Mouse (Mus musculus): Measurements from ENCODE around the gene Anxa11. TPM values are rescaled to one million over a fixed set of nuclear protein-coding genes. Genes with fewer than 3 reads are reported as not detected.
A peak's percentile ranks its signal among the peaks of the same experiment; 100 is the strongest.

Gene Anxa11
- polyA plus RNA-seq, 1 experiment from 2014 or later: 35.5 TPM

- 0 out of 2 replicates have a peak, but pooled peaks cover 8% of the 10 kb centered on the region for H3K4me1 ChIP-seq (ENCODE audit: control insufficient read depth, insufficient read depth, low read length)
- H3K27me3 ChIP-seq (ENCODE audit: control insufficient read depth, insufficient read depth, low read length): no peaks in the 10 kb centered on the region
- no peaks in the 10 kb centered on the region for H3K36me3 ChIP-seq (ENCODE audit: control insufficient read depth, insufficient read depth, low read length)
- H3K27ac ChIP-seq (ENCODE audit: low read length): no peak overlapping the region
- H3K9ac ChIP-seq (replicated peaks; ENCODE audit: low read depth, low read length): no peak overlapping the region
- no peak overlapping the region for H3K4me3 ChIP-seq (ENCODE audit: low read depth, low read length)
- H3K9me3 ChIP-seq (ENCODE audit: control insufficient read depth, low read depth, low read length): no peaks in the 10 kb centered on the region
- 86% methylated on average over 2 of the region's 2 CpGs for WGBS
- no peak overlapping the region for H3K4me2 ChIP-seq (replicated peaks; ENCODE audit: low read depth, low read length)
- ATAC-seq (ENCODE audit: insufficient number of reproducible peaks, insufficient read depth, low FRiP score, low read depth): no peak
Observed at GRCm38 (mm10) chr14:25826866-25827265, 15.1 kb upstream of the Anxa11 start.

GRCm38 (mm10) chr14:25831332-25831731 is 10.6 kb upstream of the Anxa11 start:
- H3K4me3 ChIP-seq (ENCODE audit: low read depth, low read length): no peak overlapping the region

GRCm38 (mm10) chr14:25832301-25832700 is 9.7 kb upstream of the Anxa11 start:
- H3K36me3 ChIP-seq (ENCODE audit: control insufficient read depth, insufficient read depth, low read length): no peaks in the 10 kb centered on the region
- no peak for ATAC-seq (ENCODE audit: insufficient number of reproducible peaks, insufficient read depth, low FRiP score, low read depth)
- H3K4me2 ChIP-seq (replicated peaks; ENCODE audit: low read depth, low read length): no peak overlapping the region
- no peaks in the 10 kb centered on the region for H3K4me1 ChIP-seq (ENCODE audit: control insufficient read depth, insufficient read depth, low read length)
- H3K27ac ChIP-seq (ENCODE audit: low read length): no peak overlapping the region
- 11% methylated on average over 14 of the region's 14 CpGs for WGBS
- no peaks in the 10 kb centered on the region for H3K27me3 ChIP-seq (ENCODE audit: control insufficient read depth, insufficient read depth, low read length)
- H3K4me3 ChIP-seq (ENCODE audit: low read depth, low read length): no peak overlapping the region
- H3K9ac ChIP-seq (replicated peaks; ENCODE audit: low read depth, low read length): no peak overlapping the region
- no peaks in the 10 kb centered on the region for H3K9me3 ChIP-seq (ENCODE audit: control insufficient read depth, low read depth, low read length)

More at GRCm38 (mm10) chr14:25831332-25831731, 10.6 kb upstream of the Anxa11 start:
- no peak for ATAC-seq (ENCODE audit: insufficient number of reproducible peaks, insufficient read depth, low FRiP score, low read depth)
- WGBS: 67% methylated on average over 1 of the region's 1 CpGs
- Histone ChIP-seq H3K4me1 (ENCODE audit: control insufficient read depth, insufficient read depth, low read length) (no peaks in the 10 kb centered on the region), H3K27ac (ENCODE audit: low read length) (no peak overlapping the region), H3K27me3 (ENCODE audit: control insufficient read depth, insufficient read depth, low read length) (no peaks in the 10 kb centered on the region), H3K9ac (replicated peaks; ENCODE audit: low read depth, low read length) (no peak overlapping the region), H3K4me2 (replicated peaks; ENCODE audit: low read depth, low read length) (no peak overlapping the region), H3K36me3 (ENCODE audit: control insufficient read depth, insufficient read depth, low read length) (no peaks in the 10 kb centered on the region), H3K9me3 (ENCODE audit: control insufficient read depth, low read depth, low read length) (no peaks in the 10 kb centered on the region)

GRCm38 (mm10) chr14:25838411-25838810 is 3.5 kb upstream of the Anxa11 start:
- H3K36me3 ChIP-seq (ENCODE audit: control insufficient read depth, insufficient read depth, low read length): no peaks in the 10 kb centered on the region
- H3K9me3 ChIP-seq (ENCODE audit: control insufficient read depth, low read depth, low read length): no peaks in the 10 kb centered on the region
- H3K9ac ChIP-seq (replicated peaks; ENCODE audit: low read depth, low read length): no peak overlapping the region
- no peak overlapping the region for H3K4me2 ChIP-seq (replicated peaks; ENCODE audit: low read depth, low read length)
- no peak for ATAC-seq (ENCODE audit: insufficient number of reproducible peaks, insufficient read depth, low FRiP score, low read depth)
- WGBS: 53% methylated on average over 8 of the region's 8 CpGs
- H3K4me3 ChIP-seq (ENCODE audit: low read depth, low read length): no peak overlapping the region
- no peaks in the 10 kb centered on the region for H3K27me3 ChIP-seq (ENCODE audit: control insufficient read depth, insufficient read depth, low read length)
- H3K27ac ChIP-seq (ENCODE audit: low read length): no peak overlapping the region
- H3K4me1 ChIP-seq (ENCODE audit: control insufficient read depth, insufficient read depth, low read length): peaks cover 6% of the 10 kb centered on the region; the same call in 1 of the 2 replicates

DNA sequence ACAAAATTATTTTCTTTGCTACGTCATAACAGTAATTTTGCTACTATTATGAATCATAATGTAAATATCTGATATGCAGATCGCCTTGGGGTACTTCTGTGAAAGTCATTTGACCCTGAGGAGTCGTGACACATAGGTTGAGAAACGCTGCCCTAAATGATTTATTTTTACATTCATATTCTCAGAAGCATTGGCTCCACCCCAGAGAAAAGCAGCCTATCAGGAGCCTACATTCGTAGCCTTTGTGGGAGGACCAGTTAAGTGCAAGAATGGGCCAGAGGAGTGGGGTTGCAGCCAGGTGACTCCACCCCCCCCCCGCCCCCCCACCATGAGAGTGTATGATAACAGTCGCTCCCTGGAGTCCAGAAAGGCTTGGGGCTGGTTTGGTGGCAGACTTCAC is 2.2 kb upstream of the Anxa11 start:
- peaks cover 6% of the 10 kb centered on the region; the same call in 1 of the 2 replicates for H3K4me1 ChIP-seq (ENCODE audit: control insufficient read depth, insufficient read depth, low read length)
- H3K9me3 ChIP-seq (ENCODE audit: control insufficient read depth, low read depth, low read length): no peaks in the 10 kb centered on the region
- no peaks in the 10 kb centered on the region for H3K36me3 ChIP-seq (ENCODE audit: control insufficient read depth, insufficient read depth, low read length)
- no peak overlapping the region for H3K9ac ChIP-seq (replicated peaks; ENCODE audit: low read depth, low read length)
- no peak overlapping the region for H3K4me3 ChIP-seq (ENCODE audit: low read depth, low read length)
- 64% methylated on average over 7 of the region's 7 CpGs for WGBS
- no peak for ATAC-seq (ENCODE audit: insufficient number of reproducible peaks, insufficient read depth, low FRiP score, low read depth)
- H3K27ac ChIP-seq (ENCODE audit: low read length): no peak overlapping the region
- H3K27me3 ChIP-seq (ENCODE audit: control insufficient read depth, insufficient read depth, low read length): no peaks in the 10 kb centered on the region
- H3K4me2 ChIP-seq (replicated peaks; ENCODE audit: low read depth, low read length): no peak overlapping the region

- Histone ChIP-seq H3K36me3 (ENCODE audit: control insufficient read depth, insufficient read depth, low read length) (no peaks in the 10 kb centered on the region), H3K9ac (replicated peaks; ENCODE audit: low read depth, low read length) (no peak overlapping the region), H3K4me1 (ENCODE audit: control insufficient read depth, insufficient read depth, low read length) (peaks cover 6% of the 10 kb centered on the region; the same call in 1 of the 2 replicates), H3K27me3 (ENCODE audit: control insufficient read depth, insufficient read depth, low read length) (no peaks in the 10 kb centered on the region), H3K27ac (ENCODE audit: low read length) (no peak overlapping the region), H3K4me2 (replicated peaks; ENCODE audit: low read depth, low read length) (no peak overlapping the region), H3K4me3 (ENCODE audit: low read depth, low read length) (no peak overlapping the region), H3K9me3 (ENCODE audit: control insufficient read depth, low read depth, low read length) (no peaks in the 10 kb centered on the region)
- 20% methylated on average over 7 of the region's 7 CpGs for WGBS
- no peak for ATAC-seq (ENCODE audit: insufficient number of reproducible peaks, insufficient read depth, low FRiP score, low read depth)
Observed at GRCm38 (mm10) chr14:25840961-25841360, 995 bp upstream of the Anxa11 start.

GRCm38 (mm10) chr14:25841579-25841978 is 377 bp upstream of the Anxa11 start:
- ATAC-seq (ENCODE audit: insufficient number of reproducible peaks, insufficient read depth, low FRiP score, low read depth): no peak
- peaks cover 6% of the 10 kb centered on the region; the same call in 1 of the 2 replicates for H3K4me1 ChIP-seq (ENCODE audit: control insufficient read depth, insufficient read depth, low read length)
- no peak overlapping the region for H3K27ac ChIP-seq (ENCODE audit: low read length)
- H3K4me2 ChIP-seq (replicated peaks; ENCODE audit: low read depth, low read length): peak overlapping the region; percentile 99
- H3K27me3 ChIP-seq (ENCODE audit: control insufficient read depth, insufficient read depth, low read length): no peaks in the 10 kb centered on the region
- WGBS: 2% methylated on average over 4 of the region's 4 CpGs
- no peaks in the 10 kb centered on the region for H3K9me3 ChIP-seq (ENCODE audit: control insufficient read depth, low read depth, low read length)
- no peaks in the 10 kb centered on the region for H3K36me3 ChIP-seq (ENCODE audit: control insufficient read depth, insufficient read depth, low read length)
- no peak overlapping the region; the same call in 1 of the 2 replicates for H3K9ac ChIP-seq (replicated peaks; ENCODE audit: low read depth, low read length)
- H3K4me3 ChIP-seq (ENCODE audit: low read depth, low read length): peak overlapping the region; percentile 79

DNA sequence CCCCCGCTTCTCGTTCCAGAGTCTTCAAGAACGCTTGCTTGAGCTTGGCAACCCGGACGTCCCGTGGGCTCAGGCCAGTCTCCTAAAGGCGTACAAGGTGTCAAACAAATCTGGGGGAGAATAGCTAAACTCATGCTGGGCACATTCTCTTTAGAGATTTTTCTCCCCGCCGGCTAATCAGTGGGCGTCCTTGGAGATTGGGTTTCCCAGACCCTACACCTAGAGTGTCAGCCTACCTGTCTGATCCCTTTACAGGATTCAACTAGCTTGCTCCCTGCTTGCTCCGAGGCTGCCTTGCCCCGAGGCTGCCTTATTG is 690 bp downstream of the Anxa11 start:
- Histone ChIP-seq H3K27me3 (ENCODE audit: control insufficient read depth, insufficient read depth, low read length) (no peaks in the 10 kb centered on the region), H3K4me1 (ENCODE audit: control insufficient read depth, insufficient read depth, low read length) (peaks cover 8% of the 10 kb centered on the region; the same call in 1 of the 2 replicates), H3K9me3 (ENCODE audit: control insufficient read depth, low read depth, low read length) (no peaks in the 10 kb centered on the region), H3K4me2 (replicated peaks; ENCODE audit: low read depth, low read length) (peak overlapping the region; percentile 99), H3K36me3 (ENCODE audit: control insufficient read depth, insufficient read depth, low read length) (no peaks in the 10 kb centered on the region), H3K9ac (replicated peaks; ENCODE audit: low read depth, low read length) (peak overlapping the region; percentile 46), H3K27ac (ENCODE audit: low read length) (peak overlapping the region; percentile 52; the same call in 1 of the 2 replicates), H3K4me3 (ENCODE audit: low read depth, low read length) (peak overlapping the region; percentile 79)
- WGBS: 2% methylated on average over 12 of the region's 12 CpGs
- ATAC-seq (ENCODE audit: insufficient number of reproducible peaks, insufficient read depth, low FRiP score, low read depth): no peak

GRCm38 (mm10) chr14:25844372-25844771 is 2.4 kb downstream of the Anxa11 start:
- no peaks in the 10 kb centered on the region for H3K27me3 ChIP-seq (ENCODE audit: control insufficient read depth, insufficient read depth, low read length)
- no peak overlapping the region for H3K9ac ChIP-seq (replicated peaks; ENCODE audit: low read depth, low read length)
- no peaks in the 10 kb centered on the region for H3K9me3 ChIP-seq (ENCODE audit: control insufficient read depth, low read depth, low read length)
- H3K4me1 ChIP-seq (ENCODE audit: control insufficient read depth, insufficient read depth, low read length): peaks cover 9% of the 10 kb centered on the region; the same call in 1 of the 2 replicates
- no peak overlapping the region for H3K27ac ChIP-seq (ENCODE audit: low read length)
- no peaks in the 10 kb centered on the region for H3K36me3 ChIP-seq (ENCODE audit: control insufficient read depth, insufficient read depth, low read length)
- ATAC-seq (ENCODE audit: insufficient number of reproducible peaks, insufficient read depth, low FRiP score, low read depth): no peak
- 81% methylated on average over 4 of the region's 4 CpGs for WGBS
- H3K4me3 ChIP-seq (ENCODE audit: low read depth, low read length): no peak overlapping the region
- H3K4me2 ChIP-seq (replicated peaks; ENCODE audit: low read depth, low read length): no peak overlapping the region
